Mouse (Mus musculus): ENCODE results near the gene Zscan4c. TPM values are rescaled to one million over a fixed set of nuclear protein-coding genes. Genes with fewer than 3 reads are reported as not detected.
"Not testable (repeated sequence)": the region's sequence is repeated elsewhere in the genome, so short reads cannot be mapped to it uniquely, and the experiment has no call there.

The Zscan4c gene
- not detected for polyA plus RNA-seq (2017; shearing (Covaris generic))

- not testable (repeated sequence) for ATAC-seq
Observed at GRCm38 (mm10) chr7:11005445-11005844, at the start of gene Zscan4c. Zscan4c (plus strand) TSS chr7:11005745.

Other genes starting within 250 kb of the Zscan4c start
- gene Zscan4b, start 100.7 kb upstream of the Zscan4c start, polyA plus RNA-seq (2017; shearing (Covaris generic)): not detected
- gene Zscan4-ps1, start 63.9 kb downstream of the Zscan4c start, polyA plus RNA-seq (2017; shearing (Covaris generic)): not detected
- gene Zscan4d, start 160.4 kb downstream of the Zscan4c start, polyA plus RNA-seq (2017; shearing (Covaris generic)): not detected

Measured in CD4-positive, CD25-positive, alpha-beta regulatory T cell, adult 4 months (primary cell).